Mouse (Mus musculus) heart, adult 10 weeks (tissue): Measurements from ENCODE around the gene Gspt1. TPM values are rescaled to one million over a fixed set of nuclear protein-coding genes. Genes with fewer than 3 reads are reported as not detected.

Experiments used
- polyA plus RNA-seq: library from polyadenylated mRNA; stranded (reverse); fragments of 350-450 nt; fragmentation: Illumina TruSeq; extraction: RNeasy Lipid Tissue Mini Kit (QIAGEN cat#74804); gene quantifications from one replicate; pipeline ENCODE4 v1.2.3, GENCODE M21; 2014; ENCODE audit warnings: low read depth, low replicate concordance

The Gspt1 gene
- polyA plus RNA-seq, result 60.4 TPM

DNA sequence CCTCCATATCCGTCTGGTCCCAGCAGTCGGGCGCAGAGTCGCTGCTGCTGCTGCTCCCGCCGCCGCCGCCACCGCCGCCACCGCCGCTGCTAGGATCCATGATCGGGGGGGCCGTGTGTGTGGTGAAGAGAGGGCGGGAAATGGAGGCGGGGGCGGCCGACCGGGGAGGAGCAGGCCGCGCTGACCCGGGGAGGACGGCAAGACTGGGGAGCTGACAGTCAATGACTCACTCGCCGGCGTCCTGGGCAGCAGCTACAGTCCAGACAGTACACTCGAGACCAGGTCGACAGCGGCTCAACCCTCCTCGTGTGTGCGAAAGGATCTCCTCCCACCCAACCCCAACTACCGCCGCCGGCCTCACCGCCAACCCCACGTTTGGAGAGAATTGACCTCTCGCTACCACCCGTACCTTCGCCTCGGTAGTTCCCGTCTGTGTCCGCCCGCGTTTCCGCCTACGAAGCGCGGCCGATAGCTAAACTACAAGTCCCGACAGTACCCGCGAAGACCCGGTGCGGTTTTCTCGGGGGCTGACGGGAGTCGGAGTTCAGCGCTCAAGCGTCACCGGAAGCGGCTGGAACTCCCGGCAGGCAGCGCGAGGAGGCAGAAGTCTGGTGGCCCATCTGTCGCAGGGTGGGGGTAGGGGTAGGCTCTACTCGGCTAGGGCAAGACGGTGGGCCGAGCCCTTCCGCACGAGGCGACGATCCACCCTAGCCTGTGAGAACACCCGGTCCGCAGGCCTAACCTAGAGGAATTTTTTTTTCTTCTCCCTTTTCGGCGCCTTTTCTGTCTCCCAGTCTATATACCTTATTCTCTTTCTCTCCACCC is at the start of gene Gspt1:
Gene Gspt1, minus strand, starts transcription at position 428 of the 825 bp plus-strand sequence.

DNA sequence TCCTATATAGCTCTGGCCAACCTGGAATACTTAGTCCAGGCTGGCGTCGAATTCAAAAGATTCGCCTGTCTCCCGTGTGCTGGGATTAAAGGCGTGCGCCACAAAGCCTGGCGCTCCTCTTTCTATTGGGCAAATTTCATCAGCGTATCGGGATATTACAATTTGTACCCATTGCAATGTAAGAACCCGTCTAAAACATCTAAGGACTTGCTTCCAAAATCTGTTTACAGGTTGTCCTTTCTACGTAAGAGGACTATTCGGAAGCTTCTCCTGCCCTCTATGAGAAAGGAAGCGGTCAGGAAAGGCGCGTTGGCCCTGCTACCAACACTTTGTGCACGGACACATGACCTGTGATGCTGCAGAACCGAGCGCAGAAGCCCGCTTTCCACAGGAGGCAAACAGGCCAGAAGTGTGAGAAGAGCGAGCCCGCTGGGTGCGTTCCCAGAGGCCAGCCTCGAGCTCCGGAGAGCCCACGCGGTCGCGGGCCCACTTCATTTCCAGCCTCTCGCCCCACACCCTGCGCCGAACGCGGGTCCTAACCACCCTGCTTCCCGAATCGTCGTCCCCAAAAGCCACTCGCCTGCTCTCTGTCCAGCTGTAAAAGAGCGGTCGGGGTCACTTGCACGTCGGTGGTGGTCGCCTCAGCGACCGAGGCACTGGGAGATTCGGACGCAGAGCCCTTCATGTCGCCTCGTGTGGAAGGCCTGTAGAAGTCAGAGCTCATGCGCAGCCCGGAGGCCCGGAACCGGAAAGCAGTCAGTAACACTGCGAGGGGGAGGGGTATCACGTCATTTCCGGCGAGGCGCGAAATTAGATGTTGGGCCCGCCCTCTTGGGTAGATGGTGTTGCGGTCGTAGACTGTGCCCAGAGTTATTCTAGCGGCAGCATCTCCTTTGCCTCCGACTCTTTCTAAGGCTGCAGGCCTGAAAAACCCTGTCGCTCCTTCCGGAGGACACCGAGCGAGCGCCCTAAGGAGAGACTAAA is 51.3 kb downstream of the Gspt1 start, which contains the start of gene Rsl1d1:
Gene Rsl1d1, minus strand, starts transcription at position 761 of the 984 bp plus-strand sequence.

DNA sequence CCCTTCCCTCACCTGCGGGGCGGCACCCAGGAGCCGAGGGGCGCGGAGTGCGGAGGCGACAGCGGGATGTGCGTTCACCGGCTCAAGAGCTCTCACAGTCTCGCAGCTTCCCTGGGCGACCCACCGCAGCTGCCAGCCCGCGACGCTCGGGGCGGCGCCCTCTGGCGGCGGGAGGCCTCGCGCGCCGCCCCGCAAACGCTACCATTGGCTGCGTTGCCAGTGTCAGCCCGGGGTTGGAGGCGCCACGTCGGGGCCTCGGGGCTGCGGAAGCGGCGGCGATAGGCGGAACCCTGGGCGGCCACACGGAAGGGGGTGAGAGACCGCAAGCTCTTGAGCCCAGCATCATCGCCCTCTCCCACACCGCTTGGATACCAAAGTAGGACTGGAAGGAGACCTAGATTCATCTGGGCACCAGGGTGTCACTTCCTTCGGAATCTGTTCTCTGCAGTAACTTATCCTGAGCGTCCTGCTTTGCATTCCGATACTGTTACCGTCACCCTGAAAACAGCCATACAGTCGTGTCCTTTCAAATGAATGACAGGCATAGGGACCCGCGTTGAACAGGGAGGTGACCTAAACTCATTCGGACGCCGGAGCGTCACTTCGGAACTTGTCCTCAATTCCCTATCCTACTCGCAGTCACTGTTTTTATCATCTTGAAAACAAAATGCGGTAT is 77.8 kb downstream of the Gspt1 start, which contains the start of gene Zc3h7a:
Gene Zc3h7a, minus strand, starts transcription at position 186 of the 676 bp plus-strand sequence.

Other genes starting within 250 kb of the Gspt1 start
- gene Snn, start 193.4 kb downstream of the Gspt1 start, polyA plus RNA-seq, result 26.6 TPM
- gene Litaf, start 188.2 kb downstream of the Gspt1 start, polyA plus RNA-seq, result 17.9 TPM
- 15.8 TPM for gene Txndc11, start 119.7 kb downstream of the Gspt1 start, polyA plus RNA-seq
- gene Zc3h7a, start 77.9 kb downstream of the Gspt1 start, polyA plus RNA-seq, result 60.0 TPM
- 69.2 TPM for gene Rsl1d1, start 51.0 kb downstream of the Gspt1 start, polyA plus RNA-seq
- gene Tnfrsf17, start 59.5 kb upstream of the Gspt1 start, polyA plus RNA-seq, result not detected
- 4.5 TPM for gene Snx29, start 68.6 kb upstream of the Gspt1 start, polyA plus RNA-seq